Comparison of ENCODE assay signal across 8 mouse cellular contexts in genomic region chr14:121103459-121103858, GRCm38 (mm10).
DNase-seq lines count a peak whose midpoint lies in the region; ATAC-seq lines count a peak whose summit lies in the region.
"Had no signal": no experiment of that assay in that cellular context is flagged by ENCODE, and none has a peak within 500 bp of the region (broad histone marks: within the 10 kb centered on the region; RNA-seq: fewer than 3 reads in every experiment).

No protein-coding gene starts in this region.

- no peak overlapping the region for H3K4me3 ChIP-seq in midbrain, embryonic 13.5 days (replicated peaks)
- H3K4me3 ChIP-seq in midbrain, embryonic 11.5 days (ENCODE audit: low read depth, low read length) = no peak overlapping the region
- H3K4me3 ChIP-seq in embryonic facial prominence, embryonic 12.5 days = no peak overlapping the region
- no peak overlapping the region for H3K4me3 ChIP-seq in kidney, embryonic 15.5 days (replicated peaks)
- no peak overlapping the region for H3K4me3 ChIP-seq in stomach, embryonic 15.5 days (replicated peaks)

- peaks cover 20% of the 10 kb centered on the region; the same call in 1 of the 2 replicates for H3K4me1 ChIP-seq in midbrain, embryonic 13.5 days (replicated peaks)
- peaks cover 5% of the 10 kb centered on the region; the same call in 1 of the 2 replicates for H3K4me1 ChIP-seq in midbrain, embryonic 11.5 days (ENCODE audit: control insufficient read depth, insufficient read depth, low read length)
- peaks cover 79% of the 10 kb centered on the region for H3K4me1 ChIP-seq in embryonic facial prominence, embryonic 12.5 days
- H3K4me1 ChIP-seq in kidney, embryonic 15.5 days = peaks cover 90% of the 10 kb centered on the region
- peaks cover 56% of the 10 kb centered on the region for H3K4me1 ChIP-seq in stomach, embryonic 15.5 days

- H3K4me2 ChIP-seq in midbrain, embryonic 13.5 days (replicated peaks) = no peak overlapping the region
- H3K4me2 ChIP-seq in midbrain, embryonic 11.5 days = no peak overlapping the region
- no peak overlapping the region for H3K4me2 ChIP-seq in embryonic facial prominence, embryonic 12.5 days (replicated peaks)
- H3K4me2 ChIP-seq in kidney, embryonic 15.5 days = no peak overlapping the region
- no peak overlapping the region for H3K4me2 ChIP-seq in stomach, embryonic 15.5 days

- H3K27ac ChIP-seq in midbrain, embryonic 13.5 days = 0 out of 2 replicates have a peak overlapping the region, but pooled peaks have one; percentile 7
- no peak overlapping the region for H3K27ac ChIP-seq in midbrain, embryonic 11.5 days (ENCODE audit: low read depth, low read length)
- H3K27ac ChIP-seq in embryonic facial prominence, embryonic 12.5 days = peak overlapping the region; percentile 79
- H3K27ac ChIP-seq in kidney, embryonic 15.5 days = peak overlapping the region; percentile 79
- peak overlapping the region; percentile 77; the same call in 1 of the 2 replicates for H3K27ac ChIP-seq in stomach, embryonic 15.5 days
- H3K27ac ChIP-seq: liver, embryonic 14.5 days had no signal

- H3K27me3 ChIP-seq in midbrain, embryonic 13.5 days = no peaks in the 10 kb centered on the region
- no peaks in the 10 kb centered on the region; the same call in 1 of the 2 replicates for H3K27me3 ChIP-seq in midbrain, embryonic 11.5 days (ENCODE audit: control insufficient read depth, insufficient read depth, low read length)
- H3K27me3 ChIP-seq in embryonic facial prominence, embryonic 12.5 days = no peaks in the 10 kb centered on the region
- H3K27me3 ChIP-seq in kidney, embryonic 15.5 days = no peaks in the 10 kb centered on the region
- H3K27me3 ChIP-seq in stomach, embryonic 15.5 days (replicated peaks) = no peaks in the 10 kb centered on the region

- WGBS in midbrain, embryonic 13.5 days = 80% methylated on average over 9 of the region's 9 CpGs
- WGBS in midbrain, embryonic 11.5 days = 68% methylated on average over 9 of the region's 9 CpGs
- 43% methylated on average over 9 of the region's 9 CpGs for whole genome bisulfite sequencing in embryonic facial prominence, embryonic 12.5 days
- 42% methylated on average over 9 of the region's 9 CpGs for WGBS in kidney, embryonic 15.5 days
- 52% methylated on average over 9 of the region's 9 CpGs for WGBS in stomach, embryonic 15.5 days

- peaks cover 5% of the 10 kb centered on the region; the same call in 1 of the 2 replicates for H3K36me3 ChIP-seq in midbrain, embryonic 13.5 days
- H3K36me3 ChIP-seq in midbrain, embryonic 11.5 days (ENCODE audit: control insufficient read depth, insufficient read depth, low read length) = no peaks in the 10 kb centered on the region
- H3K36me3 ChIP-seq in embryonic facial prominence, embryonic 12.5 days = peaks cover 6% of the 10 kb centered on the region
- peaks cover 10% of the 10 kb centered on the region for H3K36me3 ChIP-seq in kidney, embryonic 15.5 days
- no peaks in the 10 kb centered on the region for H3K36me3 ChIP-seq in stomach, embryonic 15.5 days

- H3K9ac ChIP-seq in midbrain, embryonic 13.5 days (replicated peaks) = no peak overlapping the region
- no peak overlapping the region for H3K9ac ChIP-seq in midbrain, embryonic 11.5 days (ENCODE audit: low read length)
- no peak overlapping the region for H3K9ac ChIP-seq in embryonic facial prominence, embryonic 12.5 days
- no peak overlapping the region for H3K9ac ChIP-seq in kidney, embryonic 15.5 days
- no peak overlapping the region for H3K9ac ChIP-seq in stomach, embryonic 15.5 days
- H3K9ac ChIP-seq: liver, embryonic 14.5 days had no signal

- DNase-seq in midbrain, embryonic 11.5 days (ENCODE audit: low spot score, missing footprints) = no peak
- DNase-seq in spleen, postnatal 10 days (ENCODE audit: low spot score in 2 of 2) = no peak

- no peaks in the 10 kb centered on the region for H3K9me3 ChIP-seq in midbrain, embryonic 13.5 days
- H3K9me3 ChIP-seq in midbrain, embryonic 11.5 days (ENCODE audit: control insufficient read depth, low read length) = no peaks in the 10 kb centered on the region
- no peaks in the 10 kb centered on the region for H3K9me3 ChIP-seq in embryonic facial prominence, embryonic 12.5 days
- H3K9me3 ChIP-seq in kidney, embryonic 15.5 days (replicated peaks) = no peaks in the 10 kb centered on the region
- no peaks in the 10 kb centered on the region for H3K9me3 ChIP-seq in stomach, embryonic 15.5 days

- ATAC-seq in midbrain, embryonic 13.5 days = no peak
- no peak for ATAC-seq in midbrain, embryonic 11.5 days (ENCODE audit: low FRiP score)
- ATAC-seq in embryonic facial prominence, embryonic 12.5 days (ENCODE audit: insufficient number of reproducible peaks, insufficient read depth, low FRiP score, low TSS enrichment) = peak; percentile 48; the same call in 1 of the 2 replicates
- ATAC-seq in kidney, embryonic 15.5 days (replicated peaks; ENCODE audit: low FRiP score) = 0 out of 2 replicates have a peak, but pooled peaks have one; percentile 16
- peak; percentile 55 for ATAC-seq in stomach, embryonic 15.5 days (ENCODE audit: insufficient read depth, low FRiP score, low read depth)
- no peak for ATAC-seq in megakaryocyte, adult 5-6 weeks (ENCODE audit: poor library complexity, severe bottlenecking)

Comparison
In these comparisons a context has a peak if more than half of its experiments do, and no peak if none do; other contexts are left out.
1. ATAC-seq: peak in embryonic facial prominence, embryonic 12.5 days (single experiment), kidney, embryonic 15.5 days (single experiment) and stomach, embryonic 15.5 days (single experiment); none in midbrain, embryonic 13.5 days (single experiment), midbrain, embryonic 11.5 days (single experiment) and megakaryocyte, adult 5-6 weeks (single experiment).